Mouse (Mus musculus) heart, embryonic 16.5 days (tissue): ENCODE data around the gene Hyal6. TPM values are rescaled to one million over a fixed set of nuclear protein-coding genes. Genes with fewer than 3 reads are reported as not detected.

Experiments used
- ATAC-seq: fragments of 200-750 bp; cut with Nextera tagmentation; replicated peaks from 2 replicates; pipeline ENCODE4 v1.8.0; 2017; ENCODE audit warnings: moderate number of reproducible peaks; ENCODE audit not compliant: insufficient read depth, low FRiP score; ENCODE audit errors: extremely low read depth
- H3K27ac ChIP-seq: fragments of 300-500 bp; sonication (generic); 2 replicates; pipeline ENCODE4 v1.5.1; 2014; ENCODE audit warnings: mild to moderate bottlenecking, low read length, control low read depth, moderate library complexity
- H3K27me3 ChIP-seq: fragments of 300-500 bp; sonication (generic); 2 replicates; pipeline ENCODE4 v1.6.1; 2014; ENCODE audit warnings: low read length, mixed read lengths; ENCODE audit not compliant: control insufficient read depth, insufficient read depth
- H3K36me3 ChIP-seq: fragments of 300-500 bp; sonication (generic); 2 replicates; pipeline ENCODE4 v1.6.1; 2014; ENCODE audit not compliant: control insufficient read depth, insufficient read depth
- H3K4me1 ChIP-seq: fragments of 300-500 bp; sonication (generic); 2 replicates; pipeline ENCODE4 v1.6.1; 2014; ENCODE audit warnings: low read length, mixed read lengths; ENCODE audit not compliant: control insufficient read depth, insufficient read depth
- H3K4me2 ChIP-seq: fragments of 300-500 bp; sonication (generic); 2 replicates; pipeline ENCODE4 v1.6.1; 2014; ENCODE audit warnings: low read depth, mild to moderate bottlenecking, control low read depth, low read length
- H3K4me3 ChIP-seq: fragments of 300-500 bp; sonication (generic); 2 replicates; pipeline ENCODE4 v1.5.1; 2014; ENCODE audit warnings: mild to moderate bottlenecking, control low read depth, low read length
- H3K9ac ChIP-seq: fragments of 300-500 bp; sonication (generic); 2 replicates; pipeline ENCODE4 v1.6.1; 2014; ENCODE audit warnings: low read length, control low read depth
- H3K9me3 ChIP-seq: fragments of 300-500 bp; sonication (generic); replicated peaks from 2 replicates; pipeline ENCODE4 v1.6.1; 2016; ENCODE audit warnings: low read length; ENCODE audit not compliant: control insufficient read depth
- WGBS: fragments of 180-500 bp; shearing (Covaris S2); extraction: QIAGEN DNeasy Blood & Tissue Kit; methylation state at CpG from one replicate; pipeline ENCODE4 v1.1.7; 2014; 5-methylcytosine and 5-hydroxymethylcytosine counted together
- polyA plus RNA-seq: library from polyadenylated mRNA; unstranded; fragments of >200 nt; fragmentation: Nextera tagmentation; extraction: Ambion mirVana; gene quantifications from 2 replicates; pipeline ENCODE4 v1.2.1, GENCODE M21; 2015

Hyal6 gene
- polyA plus RNA-seq, result not detected in 2 replicates

DNA sequence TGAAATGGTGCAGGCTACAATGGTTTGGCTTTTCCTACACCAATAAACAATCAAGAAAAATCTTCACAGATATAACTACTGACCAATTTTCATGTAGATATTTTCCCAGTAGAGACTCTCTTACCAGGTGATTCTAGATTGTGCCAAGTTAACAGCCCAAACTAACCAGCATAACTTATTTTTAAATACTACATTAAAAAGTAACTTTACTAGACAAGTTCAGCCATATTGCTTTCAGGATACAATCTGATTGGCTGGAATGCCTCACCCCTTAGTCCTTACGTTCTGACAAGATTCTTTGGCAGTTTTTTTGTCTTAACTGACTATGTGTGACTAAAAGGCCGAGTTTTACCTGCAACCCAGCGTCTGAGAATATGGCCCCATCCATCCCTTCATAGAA lies at the start of gene Hyal6:
Gene Hyal6, plus strand, starts transcription at position 301 of the 400 bp plus-strand sequence.
- ATAC-seq, result no peak
- Histone ChIP-seq H3K9ac (no peak within 1 kb of the TSS), H3K4me2 (no peak within 1 kb of the TSS), H3K27me3 (no peaks in the 10 kb centered on the region), H3K9me3 (no peaks in the 10 kb centered on the region), H3K4me1 (no peaks in the 10 kb centered on the region), H3K4me3 (no peak within 1 kb of the TSS), H3K36me3 (no peaks in the 10 kb centered on the region), H3K27ac (no peak within 1 kb of the TSS)
- WGBS, result 68% methylated on average over 3 of the region's 3 CpGs

DNA sequence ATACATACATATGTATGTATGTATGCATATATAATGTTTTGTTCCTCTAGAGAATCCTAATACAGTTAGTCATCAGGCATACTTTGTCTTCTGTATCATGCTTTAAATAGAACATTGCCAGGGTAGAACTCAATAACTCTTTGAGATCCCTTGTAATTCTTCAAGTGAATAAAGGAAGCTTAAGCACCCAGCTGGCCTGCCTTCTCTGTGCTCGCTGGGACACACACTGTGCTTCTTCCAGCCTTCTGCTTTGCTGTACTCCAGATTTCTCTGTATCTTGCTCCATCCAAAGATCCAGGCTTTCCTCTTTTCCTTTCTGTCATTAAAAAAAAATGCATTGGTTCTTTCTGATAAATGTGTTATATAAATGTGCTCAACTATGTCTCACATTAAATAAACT lies 45.2 kb upstream of the Hyal6 start:
- 55% methylated on average over 1 of the region's 1 CpGs for WGBS
- H3K27me3 ChIP-seq, result no peaks in the 10 kb centered on the region
- H3K4me2 ChIP-seq, result no peak overlapping the region
- no peaks in the 10 kb centered on the region for H3K4me1 ChIP-seq
- no peak for ATAC-seq
- no peak overlapping the region for H3K4me3 ChIP-seq
- H3K9ac ChIP-seq, result no peak overlapping the region
- H3K27ac ChIP-seq, result no peak overlapping the region
- no peaks in the 10 kb centered on the region for H3K36me3 ChIP-seq
- no peaks in the 10 kb centered on the region for H3K9me3 ChIP-seq

DNA sequence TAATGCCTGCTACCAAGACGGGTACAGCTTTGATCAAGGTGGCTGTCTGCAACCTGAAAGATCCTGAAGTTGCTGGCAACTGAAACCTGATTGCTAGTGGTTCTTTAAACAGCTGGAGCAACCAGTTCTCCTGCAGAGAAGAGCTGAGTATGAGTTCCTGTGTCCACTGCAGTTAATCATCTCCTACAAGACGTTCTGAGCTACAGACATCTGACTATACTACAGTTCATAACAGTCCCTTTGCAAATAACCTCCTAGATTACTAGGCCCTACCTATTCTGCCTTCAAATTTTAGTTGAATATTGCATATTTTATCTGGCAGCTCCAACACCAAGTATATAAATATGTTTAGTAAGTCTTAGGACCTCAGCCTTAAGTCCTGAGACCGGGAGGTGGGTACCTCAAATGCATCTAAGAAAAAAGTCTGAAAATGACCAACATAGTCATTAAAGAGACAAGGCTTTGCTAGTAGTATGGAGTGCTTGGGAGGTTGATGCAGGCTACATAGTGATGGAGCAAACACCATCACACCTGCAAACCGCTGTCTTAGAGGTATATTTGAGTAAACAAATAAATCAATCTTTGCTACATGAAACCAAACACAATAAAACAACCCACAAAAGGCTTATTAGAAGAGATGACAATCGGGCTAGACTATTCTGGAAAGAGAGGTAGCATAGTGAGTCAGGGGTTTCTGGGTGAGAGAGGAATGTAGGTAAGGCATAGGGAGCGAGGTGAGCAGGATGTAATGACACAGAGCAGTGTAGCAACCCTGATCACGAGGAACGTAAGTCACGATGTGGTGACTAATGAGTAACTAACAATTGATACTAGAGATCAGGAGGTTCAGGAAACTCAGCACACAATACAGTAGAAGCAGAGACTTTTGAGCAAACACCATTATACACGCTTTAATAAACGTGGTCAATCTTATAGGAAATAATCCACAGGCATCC lies 38.3 kb upstream of the Hyal6 start:
- no peaks in the 10 kb centered on the region for H3K4me1 ChIP-seq
- no peak for ATAC-seq
- no peak overlapping the region for H3K4me2 ChIP-seq
- no peak overlapping the region for H3K27ac ChIP-seq
- H3K27me3 ChIP-seq, result no peaks in the 10 kb centered on the region
- no peak overlapping the region for H3K9ac ChIP-seq
- no peaks in the 10 kb centered on the region for H3K36me3 ChIP-seq
- no peaks in the 10 kb centered on the region for H3K9me3 ChIP-seq
- no peak overlapping the region for H3K4me3 ChIP-seq
- 79% methylated on average over 11 of the region's 11 CpGs for WGBS

DNA sequence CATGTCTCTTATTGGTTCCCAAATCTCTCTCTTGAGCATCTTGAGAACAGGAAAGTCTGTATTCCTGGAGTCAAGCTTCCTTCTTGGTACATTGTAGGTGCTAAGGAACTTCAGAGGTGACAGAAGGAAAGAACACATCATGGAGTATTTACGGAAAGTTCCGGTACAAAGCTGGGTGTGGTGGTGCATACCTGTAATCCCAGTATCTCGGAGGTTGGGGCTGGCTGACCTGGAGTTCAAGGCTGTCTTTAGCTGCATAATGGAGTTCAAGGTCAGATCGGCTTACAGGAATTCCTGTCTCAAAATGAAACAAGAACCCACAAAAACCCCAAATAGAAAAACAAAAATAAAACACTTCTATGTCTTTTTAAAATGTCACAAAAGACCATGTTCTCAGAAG lies 36.9 kb upstream of the Hyal6 start:
- Histone ChIP-seq H3K27ac (no peak overlapping the region), H3K9me3 (no peaks in the 10 kb centered on the region), H3K4me3 (no peak overlapping the region), H3K27me3 (no peaks in the 10 kb centered on the region), H3K4me1 (no peaks in the 10 kb centered on the region), H3K4me2 (no peak overlapping the region), H3K36me3 (no peaks in the 10 kb centered on the region), H3K9ac (no peak overlapping the region)
- no peak for ATAC-seq
- WGBS, result 75% methylated on average over 4 of the region's 4 CpGs

DNA sequence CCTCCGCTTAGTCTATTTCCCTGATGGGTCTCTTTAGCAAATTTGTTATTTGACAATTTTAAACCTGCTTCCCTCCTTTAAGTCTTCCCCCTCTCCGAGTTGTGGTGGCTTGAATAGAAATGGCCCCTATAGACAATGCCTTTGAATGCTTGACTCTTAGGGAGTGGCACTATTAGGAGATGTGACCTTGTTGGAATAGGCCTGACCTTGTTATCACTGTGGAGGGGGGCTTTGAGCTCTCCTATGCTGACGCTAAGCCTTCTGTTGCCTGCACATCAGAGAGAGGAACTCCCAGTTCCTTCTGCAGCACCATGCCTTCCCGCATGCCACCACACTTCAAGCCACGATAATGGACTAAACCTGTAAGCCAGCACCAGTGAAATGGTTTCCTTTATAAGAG lies 35.8 kb upstream of the Hyal6 start:
- Histone ChIP-seq H3K9ac (no peak overlapping the region), H3K36me3 (no peaks in the 10 kb centered on the region), H3K27me3 (no peaks in the 10 kb centered on the region), H3K9me3 (no peaks in the 10 kb centered on the region), H3K27ac (no peak overlapping the region), H3K4me2 (no peak overlapping the region), H3K4me1 (no peaks in the 10 kb centered on the region), H3K4me3 (no peak overlapping the region)
- 80% methylated on average over 5 of the region's 5 CpGs for whole genome bisulfite sequencing
- no peak for ATAC-seq

DNA sequence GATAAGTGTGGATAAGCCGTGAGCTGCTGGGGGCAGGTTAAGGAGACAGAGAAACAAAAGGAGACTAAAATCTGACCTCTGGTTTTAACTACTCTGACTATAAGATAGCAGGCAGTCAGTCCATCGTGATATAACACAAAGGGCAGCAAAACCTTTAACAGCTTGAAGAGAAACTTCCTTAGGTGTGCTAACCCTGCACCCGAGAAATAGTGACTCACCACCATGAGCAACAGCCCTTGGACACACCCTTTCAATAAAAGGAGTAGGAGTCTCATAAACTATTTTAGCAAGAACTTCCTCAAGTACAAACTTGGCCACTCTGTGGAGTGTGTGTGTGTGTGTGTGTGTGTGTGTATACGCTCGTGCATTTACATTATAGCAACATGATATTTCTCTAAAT lies 26.0 kb upstream of the Hyal6 start:
- no peak overlapping the region for H3K27ac ChIP-seq
- H3K9ac ChIP-seq, result no peak overlapping the region
- H3K9me3 ChIP-seq, result no peaks in the 10 kb centered on the region
- ATAC-seq, result no peak
- no peak overlapping the region for H3K4me3 ChIP-seq
- no peaks in the 10 kb centered on the region for H3K4me1 ChIP-seq
- WGBS, result 71% methylated on average over 5 of the region's 5 CpGs
- H3K27me3 ChIP-seq, result no peaks in the 10 kb centered on the region
- no peak overlapping the region for H3K4me2 ChIP-seq
- H3K36me3 ChIP-seq, result no peaks in the 10 kb centered on the region

DNA sequence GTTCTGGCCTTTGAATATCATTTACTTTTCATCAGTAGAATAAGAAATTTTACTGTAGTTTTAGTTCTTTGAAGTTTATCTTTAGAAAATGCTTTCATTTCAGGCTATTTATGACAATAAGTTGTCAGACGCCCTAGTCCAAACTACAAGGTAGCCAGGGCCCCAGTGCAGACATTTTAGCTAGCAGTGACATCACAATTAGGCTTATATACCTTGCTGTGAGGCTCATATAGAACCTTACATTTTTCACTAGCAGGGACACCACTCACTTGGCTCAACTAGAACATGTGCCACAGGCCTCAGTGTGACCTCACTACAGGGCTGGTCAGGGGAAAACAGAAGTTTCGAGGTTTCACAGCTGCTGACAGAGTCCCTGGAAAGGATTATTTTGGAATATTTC lies 25.5 kb upstream of the Hyal6 start:
- Histone ChIP-seq H3K4me2 (no peak overlapping the region), H3K27me3 (no peaks in the 10 kb centered on the region), H3K9ac (no peak overlapping the region), H3K36me3 (no peaks in the 10 kb centered on the region), H3K4me1 (no peaks in the 10 kb centered on the region), H3K27ac (no peak overlapping the region), H3K4me3 (no peak overlapping the region), H3K9me3 (no peaks in the 10 kb centered on the region)
- 71% methylated on average over 2 of the region's 2 CpGs for WGBS
- ATAC-seq, result no peak

DNA sequence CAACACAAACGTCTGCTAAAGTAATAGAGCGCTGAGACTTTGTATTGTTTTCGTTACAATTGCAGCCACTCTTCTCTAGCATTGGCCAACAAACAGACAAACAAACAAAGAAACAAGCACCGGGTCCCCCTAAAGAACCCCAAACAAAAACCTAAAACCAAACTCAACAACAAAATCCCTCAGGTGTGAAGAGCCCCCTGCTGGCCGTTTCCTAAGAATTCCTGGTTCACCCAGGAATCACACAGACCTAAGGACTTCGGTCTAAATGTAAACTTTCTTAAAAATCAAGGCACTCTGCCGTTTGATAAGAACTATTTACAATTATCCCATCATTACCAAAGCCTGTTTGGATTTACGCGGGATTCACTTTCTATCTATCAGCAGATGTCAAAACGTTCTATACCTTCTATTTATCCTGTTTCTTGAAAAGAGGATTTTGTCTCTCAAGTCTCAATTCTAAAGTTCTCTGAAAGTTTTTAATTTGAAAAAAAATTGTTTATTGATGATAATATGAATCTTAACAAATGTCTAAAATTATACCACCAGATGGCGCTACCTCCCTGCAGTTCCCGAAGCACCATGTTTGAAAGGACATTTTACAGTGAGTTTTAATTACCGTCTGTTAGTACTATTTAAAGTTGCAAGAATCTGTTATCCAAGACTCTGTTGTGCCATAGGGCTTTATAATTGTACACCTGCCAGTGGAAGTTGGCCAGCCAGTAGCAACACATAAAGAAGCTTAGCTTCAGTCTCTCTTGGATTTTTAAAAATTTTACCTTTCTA lies 11.5 kb upstream of the Hyal6 start:
- Histone ChIP-seq H3K27me3 (no peaks in the 10 kb centered on the region), H3K4me1 (no peaks in the 10 kb centered on the region), H3K36me3 (no peaks in the 10 kb centered on the region), H3K9me3 (no peaks in the 10 kb centered on the region), H3K4me2 (peak overlapping the region; percentile 40), H3K27ac (no peak overlapping the region), H3K9ac (0 out of 2 replicates have a peak overlapping the region, but pooled peaks have one; percentile 3), H3K4me3 (no peak overlapping the region)
- ATAC-seq, result no peak
- 24% methylated on average over 13 of the region's 13 CpGs for WGBS

DNA sequence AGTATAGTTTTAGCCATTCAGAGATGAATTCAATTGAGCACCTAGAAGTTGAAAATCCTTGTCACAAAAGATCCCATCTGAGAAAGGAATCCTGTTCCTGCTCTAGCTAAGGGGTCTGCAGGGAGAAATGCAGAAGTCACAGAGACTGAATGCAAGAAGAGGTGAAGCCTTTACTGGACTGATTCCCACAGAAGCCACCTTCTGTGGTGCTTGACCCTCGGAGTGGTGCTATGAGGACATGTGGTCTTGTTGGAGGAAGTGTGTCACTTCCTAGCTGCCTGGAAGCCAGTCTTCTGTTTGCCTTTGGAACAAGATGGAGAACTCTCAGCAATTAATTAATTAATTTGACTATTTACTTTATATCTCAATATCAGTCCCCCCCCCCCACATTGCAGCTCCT lies 4.9 kb upstream of the Hyal6 start:
- no peak overlapping the region for H3K4me3 ChIP-seq
- whole genome bisulfite sequencing, result 68% methylated on average over 1 of the region's 1 CpGs
- no peaks in the 10 kb centered on the region for H3K4me1 ChIP-seq
- H3K9ac ChIP-seq, result no peak overlapping the region
- H3K36me3 ChIP-seq, result no peaks in the 10 kb centered on the region
- H3K9me3 ChIP-seq, result no peaks in the 10 kb centered on the region
- H3K4me2 ChIP-seq, result no peak overlapping the region
- no peak overlapping the region for H3K27ac ChIP-seq
- H3K27me3 ChIP-seq, result no peaks in the 10 kb centered on the region
- ATAC-seq, result no peak
